Mouse (Mus musculus) activated CD4-positive, CD25-positive, alpha-beta regulatory T cell, adult 4 months (primary cell): ENCODE measurements around the gene Pink1. TPM values are rescaled to one million over a fixed set of nuclear protein-coding genes. Genes with fewer than 3 reads are reported as not detected.

Source experiments
- polyA plus RNA-seq, 2 experiments: library from polyadenylated mRNA; unstranded; fragments of 100-300 nt; shearing (Covaris generic); gene quantifications; one replicate each; pipeline ENCODE4 v1.2.1; 2017

Gene Pink1
- polyA plus RNA-seq, 2 experiments from 2014 or later: 5.6 to 15.3 TPM

Other genes with a start within 250 kb of the Pink1 start
- gene Hp1bp3, start 110.0 kb downstream of the Pink1 start, polyA plus RNA-seq: 100 to 1,000 TPM; 130 to 146 TPM
- under 1 TPM in 1 of 2 experiments, not detected in 1; 0.17 TPM for gene Sh2d5, start 75.9 kb downstream of the Pink1 start, polyA plus RNA-seq
- not detected for gene Kif17, start 75.9 kb downstream of the Pink1 start, polyA plus RNA-seq
- 100 to 1,000 TPM in 1 of 2 experiments, 10 to 100 TPM in 1; 91.1 to 119 TPM for gene Ddost, start 21.6 kb downstream of the Pink1 start, polyA plus RNA-seq
- not detected for gene Cda, start 41.7 kb upstream of the Pink1 start, polyA plus RNA-seq
- gene Fam43b, start 70.2 kb upstream of the Pink1 start, polyA plus RNA-seq: not detected
- gene Mul1, start 108.4 kb upstream of the Pink1 start, polyA plus RNA-seq: 10 to 100 TPM; 12.9 to 14.0 TPM
- under 1 TPM; 0.38 to 0.80 TPM for gene Camk2n1, start 128.0 kb upstream of the Pink1 start, polyA plus RNA-seq